Mouse (Mus musculus): ENCODE data around the gene Gm49450. TPM values are rescaled to one million over a fixed set of nuclear protein-coding genes. Genes with fewer than 3 reads are reported as not detected.
"Not testable (repeated sequence)": the region's sequence is repeated elsewhere in the genome, so short reads cannot be mapped to it uniquely, and the experiment has no call there.

Gm49450 gene
- polyA plus RNA-seq, 1 experiment from 2014 or later, result not detected

- Histone ChIP-seq H3K27me3 (ENCODE audit: control insufficient read depth, insufficient read depth, low read length) (no peaks in the 10 kb centered on the region), H3K36me3 (ENCODE audit: control insufficient read depth, insufficient read depth, low read length) (peaks cover 5% of the 10 kb centered on the region), H3K4me2 (replicated peaks; ENCODE audit: low read depth) (no peak overlapping the region), H3K9me3 (ENCODE audit: control insufficient read depth, low read length) (no peaks in the 10 kb centered on the region), H3K4me3 (ENCODE audit: low read depth, low read length) (no peak overlapping the region), H3K27ac (replicated peaks) (no peak overlapping the region), H3K9ac (ENCODE audit: low read length) (no peak overlapping the region), H3K4me1 (replicated peaks; ENCODE audit: control insufficient read depth, insufficient read depth) (no peaks in the 10 kb centered on the region)
- TF ChIP-seq CTCF (IDR thresholded peaks at IDR 0.05; ENCODE audit: low read depth) (peak; percentile 88), EP300 (optimal IDR thresholded peaks at IDR 0.05) (no peak)
- WGBS, result 15% methylated on average over 13 of the region's 13 CpGs
- ATAC-seq (ENCODE audit: low FRiP score, low TSS enrichment), result peak; percentile 82
- peak; percentile 84 for DNase-seq (ENCODE audit: low spot score)
Observed at GRCm38 (mm10) chr15:98928598-98929240, 24.6 kb downstream of the Gm49450 start.

- Histone ChIP-seq H3K36me3 (ENCODE audit: control insufficient read depth, insufficient read depth, low read length) (peaks cover 5% of the 10 kb centered on the region), H3K27me3 (ENCODE audit: control insufficient read depth, insufficient read depth, low read length) (no peaks in the 10 kb centered on the region), H3K27ac (replicated peaks) (no peak overlapping the region), H3K4me3 (ENCODE audit: low read depth, low read length) (no peak overlapping the region), H3K4me1 (replicated peaks; ENCODE audit: control insufficient read depth, insufficient read depth) (no peaks in the 10 kb centered on the region), H3K4me2 (replicated peaks; ENCODE audit: low read depth) (no peak overlapping the region), H3K9ac (ENCODE audit: low read length) (no peak overlapping the region), H3K9me3 (ENCODE audit: control insufficient read depth, low read length) (no peaks in the 10 kb centered on the region)
- TF ChIP-seq EP300 (optimal IDR thresholded peaks at IDR 0.05) (no peak), CTCF (IDR thresholded peaks at IDR 0.05; ENCODE audit: low read depth) (no peak)
- WGBS, result 72% methylated on average over 5 of the region's 5 CpGs
- ATAC-seq (ENCODE audit: low FRiP score, low TSS enrichment) (no peak), DNase-seq (ENCODE audit: low spot score) (no peak)
Observed at GRCm38 (mm10) chr15:98927566-98927965, 25.8 kb downstream of the Gm49450 start.

- no peak for ATAC-seq (ENCODE audit: low FRiP score, low TSS enrichment)
- H3K27me3 ChIP-seq (ENCODE audit: control insufficient read depth, insufficient read depth, low read length), result no peaks in the 10 kb centered on the region
Observed at GRCm38 (mm10) chr15:98924682-98925081, 28.7 kb downstream of the Gm49450 start.

GRCm38 (mm10) chr15:98923031-98923537, 30.3 kb downstream of the Gm49450 start:
- no peaks in the 10 kb centered on the region for H3K36me3 ChIP-seq (ENCODE audit: control insufficient read depth, insufficient read depth, low read length)
- no peak overlapping the region for H3K4me2 ChIP-seq (replicated peaks; ENCODE audit: low read depth)
- H3K4me1 ChIP-seq (replicated peaks; ENCODE audit: control insufficient read depth, insufficient read depth), result no peaks in the 10 kb centered on the region
- DNase-seq (ENCODE audit: low spot score) (no peak), ATAC-seq (ENCODE audit: low FRiP score, low TSS enrichment) (no peak)
- H3K27ac ChIP-seq (replicated peaks), result no peak overlapping the region
- TF ChIP-seq CTCF (IDR thresholded peaks at IDR 0.05; ENCODE audit: low read depth) (no peak), EP300 (optimal IDR thresholded peaks at IDR 0.05) (no peak)
- no peaks in the 10 kb centered on the region for H3K27me3 ChIP-seq (ENCODE audit: control insufficient read depth, insufficient read depth, low read length)
- H3K4me3 ChIP-seq (ENCODE audit: low read depth, low read length), result no peak overlapping the region
- WGBS, result 83% methylated on average over 2 of the region's 2 CpGs
- no peaks in the 10 kb centered on the region for H3K9me3 ChIP-seq (ENCODE audit: control insufficient read depth, low read length)
- no peak overlapping the region for H3K9ac ChIP-seq (ENCODE audit: low read length)

More at GRCm38 (mm10) chr15:98924682-98925081, 28.7 kb downstream of the Gm49450 start:
- Histone ChIP-seq H3K4me3 (ENCODE audit: low read depth, low read length) (no peak overlapping the region), H3K36me3 (ENCODE audit: control insufficient read depth, insufficient read depth, low read length) (no peaks in the 10 kb centered on the region), H3K27ac (replicated peaks) (no peak overlapping the region), H3K4me1 (replicated peaks; ENCODE audit: control insufficient read depth, insufficient read depth) (no peaks in the 10 kb centered on the region), H3K9ac (ENCODE audit: low read length) (no peak overlapping the region), H3K4me2 (replicated peaks; ENCODE audit: low read depth) (no peak overlapping the region), H3K9me3 (ENCODE audit: control insufficient read depth, low read length) (no peaks in the 10 kb centered on the region)
- WGBS, result 55% methylated on average over 3 of the region's 3 CpGs
- TF ChIP-seq CTCF (IDR thresholded peaks at IDR 0.05; ENCODE audit: low read depth) (no peak), EP300 (optimal IDR thresholded peaks at IDR 0.05) (no peak)
- DNase-seq (ENCODE audit: low spot score), result no peak

GRCm38 (mm10) chr15:98922581-98922980, 30.8 kb downstream of the Gm49450 start:
- no peaks in the 10 kb centered on the region for H3K4me1 ChIP-seq (replicated peaks; ENCODE audit: control insufficient read depth, insufficient read depth)
- no peak overlapping the region for H3K4me2 ChIP-seq (replicated peaks; ENCODE audit: low read depth)
- no peaks in the 10 kb centered on the region for H3K36me3 ChIP-seq (ENCODE audit: control insufficient read depth, insufficient read depth, low read length)
- DNase-seq (ENCODE audit: low spot score), result no peak
- H3K9ac ChIP-seq (ENCODE audit: low read length), result no peak overlapping the region
- no peak for TF ChIP-seq CTCF (IDR thresholded peaks at IDR 0.05; ENCODE audit: low read depth)
- no peak for TF ChIP-seq EP300 (optimal IDR thresholded peaks at IDR 0.05)
- no peaks in the 10 kb centered on the region for H3K27me3 ChIP-seq (ENCODE audit: control insufficient read depth, insufficient read depth, low read length)
- no peak for ATAC-seq (ENCODE audit: low FRiP score, low TSS enrichment)
- 41% methylated on average over 3 of the region's 3 CpGs for WGBS
- no peak overlapping the region for H3K4me3 ChIP-seq (ENCODE audit: low read depth, low read length)
- no peak overlapping the region for H3K27ac ChIP-seq (replicated peaks)
- H3K9me3 ChIP-seq (ENCODE audit: control insufficient read depth, low read length), result no peaks in the 10 kb centered on the region

- Histone ChIP-seq H3K27me3 (ENCODE audit: control insufficient read depth, insufficient read depth, low read length) (no peaks in the 10 kb centered on the region), H3K9ac (ENCODE audit: low read length) (no peak overlapping the region), H3K4me3 (ENCODE audit: low read depth, low read length) (no peak overlapping the region), H3K4me1 (replicated peaks; ENCODE audit: control insufficient read depth, insufficient read depth) (no peaks in the 10 kb centered on the region), H3K9me3 (ENCODE audit: control insufficient read depth, low read length) (no peaks in the 10 kb centered on the region), H3K36me3 (ENCODE audit: control insufficient read depth, insufficient read depth, low read length) (no peaks in the 10 kb centered on the region), H3K4me2 (replicated peaks; ENCODE audit: low read depth) (no peak overlapping the region), H3K27ac (replicated peaks) (no peak overlapping the region)
- ATAC-seq (ENCODE audit: low FRiP score, low TSS enrichment) (no peak), DNase-seq (ENCODE audit: low spot score) (no peak)
- 82% methylated on average over 5 of the region's 5 CpGs for WGBS
- TF ChIP-seq CTCF (IDR thresholded peaks at IDR 0.05; ENCODE audit: low read depth), result no peak
- TF ChIP-seq EP300 (optimal IDR thresholded peaks at IDR 0.05), result no peak
Observed at GRCm38 (mm10) chr15:98921510-98921909, 31.8 kb downstream of the Gm49450 start.

GRCm38 (mm10) chr15:98918499-98918895, 34.9 kb downstream of the Gm49450 start:
- DNase-seq (ENCODE audit: low spot score); H3K36me3 ChIP-seq (ENCODE audit: control insufficient read depth, insufficient read depth, low read length); H3K4me1 ChIP-seq (replicated peaks; ENCODE audit: control insufficient read depth, insufficient read depth); H3K9me3 ChIP-seq (ENCODE audit: control insufficient read depth, low read length); ATAC-seq (ENCODE audit: low FRiP score, low TSS enrichment); H3K27me3 ChIP-seq (ENCODE audit: control insufficient read depth, insufficient read depth, low read length): not testable (repeated sequence)
- H3K4me3 ChIP-seq (ENCODE audit: low read depth, low read length), result peak overlapping the region; percentile 90
- H3K4me2 ChIP-seq (replicated peaks; ENCODE audit: low read depth), result peak overlapping the region; percentile 79
- peak overlapping the region; percentile 74 for H3K27ac ChIP-seq (replicated peaks)
- WGBS, result 16% methylated on average over 8 of the region's 8 CpGs
- peak overlapping the region; percentile 50; the same call in 1 of the 2 replicates for H3K9ac ChIP-seq (ENCODE audit: low read length)
